Mouse (Mus musculus) forebrain, embryonic 15.5 days (tissue): ENCODE measurements around the gene Dtnbp1. TPM values are rescaled to one million over a fixed set of nuclear protein-coding genes. Genes with fewer than 3 reads are reported as not detected.

Experiments
- ATAC-seq: fragments of 200-750 bp; cut with Nextera tagmentation; replicated peaks from 2 replicates; pipeline ENCODE4 v1.8.0; 2017; ENCODE audit warnings: mild to moderate bottlenecking, moderate TSS enrichment, moderate library complexity
- H3K27ac ChIP-seq: fragments of 300-500 bp; sonication (generic); replicated peaks from 2 replicates; pipeline ENCODE4 v1.5.1; 2015; ENCODE audit warnings: mild to moderate bottlenecking, inconsistent platforms
- H3K27me3 ChIP-seq: fragments of 300-500 bp; sonication (generic); 2 replicates; pipeline ENCODE4 v1.6.1; 2015; ENCODE audit warnings: inconsistent platforms
- H3K36me3 ChIP-seq: fragments of 300-500 bp; sonication (generic); 2 replicates; pipeline ENCODE4 v1.6.1; 2015; ENCODE audit warnings: mild to moderate bottlenecking, inconsistent platforms
- H3K4me1 ChIP-seq: fragments of 300-500 bp; sonication (generic); 2 replicates; pipeline ENCODE4 v1.6.1; 2015; ENCODE audit warnings: inconsistent platforms
- H3K4me2 ChIP-seq: fragments of 300-500 bp; sonication (generic); replicated peaks from 2 replicates; pipeline ENCODE4 v1.6.1; 2015; ENCODE audit warnings: mild to moderate bottlenecking, inconsistent platforms
- H3K4me3 ChIP-seq: fragments of 300-500 bp; sonication (generic); 2 replicates; pipeline ENCODE4 v1.5.1; 2015; ENCODE audit warnings: mild to moderate bottlenecking, inconsistent platforms
- H3K9ac ChIP-seq: fragments of 300-500 bp; sonication (generic); replicated peaks from 2 replicates; pipeline ENCODE4 v1.6.1; 2015; ENCODE audit warnings: mild to moderate bottlenecking, inconsistent platforms
- H3K9me3 ChIP-seq: fragments of 300-500 bp; sonication (generic); 2 replicates; pipeline ENCODE4 v1.6.1; 2016; ENCODE audit warnings: inconsistent platforms
- WGBS: fragments of 180-500 bp; shearing (Covaris S2); methylation state at CpG from one replicate; pipeline ENCODE4 v1.1.7; 2015; ENCODE audit warnings: mixed read lengths; 5-methylcytosine and 5-hydroxymethylcytosine counted together
- polyA plus RNA-seq: library from polyadenylated mRNA; unstranded; fragments of >200 nt; fragmentation: Nextera tagmentation; extraction: Ambion mirVana; gene quantifications from 2 replicates; pipeline ENCODE4 v1.2.1, GENCODE M21; 2015

Gene Dtnbp1
- polyA plus RNA-seq, 1 experiment from 2014 or later, result 107 TPM

- H3K27ac ChIP-seq, result no peak overlapping the region
- H3K9ac ChIP-seq, result no peak overlapping the region
- WGBS, result 67% methylated on average over 4 of the region's 4 CpGs
- no peaks in the 10 kb centered on the region for H3K9me3 ChIP-seq
- no peak overlapping the region for H3K4me2 ChIP-seq
- peaks cover 31% of the 10 kb centered on the region for H3K4me1 ChIP-seq
- no peak overlapping the region for H3K4me3 ChIP-seq
- no peaks in the 10 kb centered on the region for H3K27me3 ChIP-seq
- H3K36me3 ChIP-seq, result no peaks in the 10 kb centered on the region
- no peak for ATAC-seq
Measured at GRCm38 (mm10) chr13:44881001-44881400, 120.9 kb downstream of the Dtnbp1 start.

- WGBS, result 45% methylated on average over 2 of the region's 2 CpGs
- Histone ChIP-seq H3K4me1 (peaks cover 37% of the 10 kb centered on the region), H3K27ac (no peak overlapping the region), H3K9ac (no peak overlapping the region), H3K36me3 (peaks cover 3% of the 10 kb centered on the region; the same call in 1 of the 2 replicates), H3K4me3 (no peak overlapping the region), H3K4me2 (no peak overlapping the region), H3K27me3 (no peaks in the 10 kb centered on the region), H3K9me3 (no peaks in the 10 kb centered on the region)
- ATAC-seq, result no peak
Measured at GRCm38 (mm10) chr13:44876799-44877198, 125.1 kb downstream of the Dtnbp1 start.

Other genes starting within 250 kb of the Dtnbp1 start
- 0.18 TPM in 1 of 2 replicates, not detected in the other for gene Gm9817, start 76.5 kb upstream of the Dtnbp1 start, polyA plus RNA-seq